Mouse (Mus musculus) ES-E14 (cell line): Measurements from ENCODE around the gene Fam173a. TPM values are rescaled to one million over a fixed set of nuclear protein-coding genes. Genes with fewer than 3 reads are reported as not detected.

Source experiments
- DNase-seq: peaks from one replicate; pipeline ENCODE4 v3.0.0-alpha.2; 2013; ENCODE audit warnings: low read depth, low spot score
- H3K27ac ChIP-seq: 2 replicates; pipeline ENCODE4 v1.5.1; 2012; ENCODE audit warnings: low read depth, mild to moderate bottlenecking, low read length, moderate library complexity, mixed read lengths; ENCODE audit not compliant: poor library complexity, insufficient read depth, severe bottlenecking
- H3K36me3 ChIP-seq: 2 replicates; pipeline ENCODE4 v1.6.1; 2012; ENCODE audit warnings: mild to moderate bottlenecking, low read length, moderate library complexity, mixed read lengths; ENCODE audit not compliant: control insufficient read depth, poor library complexity, insufficient read depth, severe bottlenecking
- H3K4me1 ChIP-seq, 2 experiments: fragments of 150-350 bp in 1 of 2; sonication (generic) in 1 of 2; 2 replicates each; pipeline ENCODE4 v1.6.1; 2012; ENCODE audit warnings: low read length in 2 of 2, mild to moderate bottlenecking in 1 of 2, mixed read lengths in 1 of 2; ENCODE audit not compliant: control insufficient read depth in 2 of 2, insufficient read depth in 2 of 2, poor library complexity in 1 of 2
- H3K4me3 ChIP-seq, 2 experiments: fragments of 150-350 bp in 1 of 2; sonication (generic) in 1 of 2; 2 replicates each; pipeline ENCODE4 v1.5.1; 2012; ENCODE audit warnings: low read length in 2 of 2, low read depth in 1 of 2, mild to moderate bottlenecking in 1 of 2, mixed read lengths in 1 of 2; ENCODE audit not compliant: insufficient read depth in 1 of 2, poor library complexity in 1 of 2, severe bottlenecking in 1 of 2
- H3K9ac ChIP-seq: 2 replicates; pipeline ENCODE4 v1.6.1; 2012; ENCODE audit warnings: low read depth, mild to moderate bottlenecking, low read length, mixed read lengths; ENCODE audit not compliant: poor library complexity, insufficient read depth, severe bottlenecking
- H3K9me3 ChIP-seq: fragments of 150-350 bp; sonication (generic); 2 replicates; pipeline ENCODE4 v1.6.1; 2012; ENCODE audit warnings: low read depth, mild to moderate bottlenecking, low read length; ENCODE audit not compliant: control insufficient read depth, insufficient read depth
- CHD2 ChIP-seq: IDR thresholded peaks from 2 replicates; pipeline ENCODE4 v1.6.1; 2014; ENCODE audit warnings: mild to moderate bottlenecking, low read depth, low read length, inconsistent platforms
- HCFC1 ChIP-seq: IDR thresholded peaks from 2 replicates; pipeline ENCODE4 v1.6.1; 2012; ENCODE audit warnings: low read length, inconsistent platforms, borderline replicate concordance; ENCODE audit not compliant: insufficient read depth
- MAFK ChIP-seq: IDR thresholded peaks from 2 replicates; pipeline ENCODE4 v1.6.1; 2014; ENCODE audit warnings: mild to moderate bottlenecking, low read depth, low read length, inconsistent platforms; ENCODE audit not compliant: insufficient read depth
- ZC3H11A ChIP-seq: IDR thresholded peaks from 2 replicates; pipeline ENCODE4 v1.6.1; 2012; ENCODE audit warnings: low read depth, mild to moderate bottlenecking, inconsistent platforms, low read length, borderline replicate concordance
- ZNF384 ChIP-seq: IDR thresholded peaks from 2 replicates; pipeline ENCODE4 v1.6.1; 2012; ENCODE audit warnings: low read depth, low read length, inconsistent platforms
- in situ Hi-C, 2 experiments: fragments of 600-800 bp; cut with MboI; formaldehyde crosslinking; loops; one replicate each; pipeline ENCODE4 v1.15.1; 2025; ENCODE audit warnings: low sequenced_read_pairs in 2 of 2, inconsistent platforms in 1 of 2; ENCODE audit not compliant: unreplicated experiment in 2 of 2
- total RNA-seq: library from RNA; depleted of rRNA; stranded (reverse); fragments of 300-350 nt; gene quantifications from 2 replicates; pipeline ENCODE4 v1.2.3, GENCODE M21; 2012

Fam173a gene
- total RNA-seq, 1 experiment, result 32.8 TPM

GRCm38 (mm10) chr17:25756378-25757242, 36.1 kb downstream of the Fam173a start:
- Histone ChIP-seq H3K36me3 (no peaks in the 10 kb centered on the region), H3K9ac (peak overlapping the region; percentile 6), H3K27ac (peak overlapping the region; percentile 82), H3K9me3 (no peaks in the 10 kb centered on the region), H3K4me3 (no peak overlapping the region), H3K4me1 (peaks cover 15 to 33% of the 10 kb centered on the region in 2 experiments)
- in situ Hi-C loops, result no loop called here
- DNase-seq, result peak; percentile 39
- TF ChIP-seq CHD2 (0 out of 2 replicates have a peak, but pooled peaks have one; percentile 38), MAFK (0 out of 2 replicates have a peak, but pooled peaks have one; percentile 29), HCFC1 (no peak)

GRCm38 (mm10) chr17:25755627-25756377, 36.9 kb downstream of the Fam173a start:
- Histone ChIP-seq H3K4me3 (no peak overlapping the region), H3K9me3 (no peaks in the 10 kb centered on the region), H3K36me3 (no peaks in the 10 kb centered on the region), H3K4me1 (peaks cover 15 to 31% of the 10 kb centered on the region in 2 experiments), H3K27ac (peak overlapping the region; percentile 82), H3K9ac (peak overlapping the region; percentile 1; the same call in 1 of the 2 replicates)
- TF ChIP-seq ZNF384 (peak; percentile 91), MAFK (no peak)
- no peak for DNase-seq
- in situ Hi-C loops, result no loop called here

GRCm38 (mm10) chr17:25755086-25755485, 37.6 kb downstream of the Fam173a start:
- Histone ChIP-seq H3K27ac (peak overlapping the region; percentile 50; the same call in 1 of the 2 replicates), H3K4me1 (peaks cover 15 to 31% of the 10 kb centered on the region in 2 experiments), H3K9ac (no peak overlapping the region), H3K4me3 (no peak overlapping the region), H3K9me3 (no peaks in the 10 kb centered on the region), H3K36me3 (no peaks in the 10 kb centered on the region)
- in situ Hi-C loops, result no loop called here
- TF ChIP-seq MAFK (no peak), CHD2 (no peak), ZC3H11A (no peak), HCFC1 (no peak), ZNF384 (no peak)
- no peak for DNase-seq

- TF ChIP-seq ZC3H11A, result no peak
- no peak for TF ChIP-seq CHD2
- TF ChIP-seq HCFC1, result no peak
- TF ChIP-seq ZNF384, result no peak
- no peak for TF ChIP-seq MAFK
- H3K4me1 ChIP-seq, result peaks cover 14 to 28% of the 10 kb centered on the region in 2 experiments
- no peak within 1 kb of the TSS for H3K27ac ChIP-seq
- no peaks in the 10 kb centered on the region for H3K9me3 ChIP-seq
- H3K36me3 ChIP-seq, result no peaks in the 10 kb centered on the region
- no peak within 1 kb of the TSS for H3K9ac ChIP-seq
- no peak for DNase-seq
- in situ Hi-C loops, result no loop called here
- H3K4me3 ChIP-seq, result no peak within 1 kb of the TSS
These were observed 38.5 kb downstream of the Fam173a start, which contains the start of gene Msln for GRCm38 (mm10) chr17:25754241-25754640. Msln (minus strand) TSS chr17:25754378.
